Mouse (Mus musculus) splenic B cell, adult 2 months (primary cell): Measurements from ENCODE around the gene Fnip1.
"Not testable (repeated sequence)": the region's sequence is repeated elsewhere in the genome, so short reads cannot be mapped to it uniquely, and the experiment has no call there.

ENCODE experiments used
- DNase-seq: peaks from one replicate; pipeline ENCODE4 v3.0.0-alpha.2; 2011; ENCODE audit warnings: low read depth, low spot score
- H3K27me3 ChIP-seq: 2 replicates; pipeline ENCODE4 v1.6.1; 2012; ENCODE audit warnings: mild to moderate bottlenecking, low read length, moderate library complexity, mixed read lengths; ENCODE audit not compliant: control insufficient read depth, poor library complexity, insufficient read depth, severe bottlenecking
- H3K36me3 ChIP-seq: 2 replicates; pipeline ENCODE4 v1.6.1; 2012; ENCODE audit warnings: mild to moderate bottlenecking, low read length, moderate library complexity, mixed read lengths; ENCODE audit not compliant: control insufficient read depth, poor library complexity, insufficient read depth, severe bottlenecking

Fnip1 gene

GRCm38 (mm10) chr11:54437823-54438337 is at the start of gene Fnip1:
Fnip1 (plus strand) TSS chr11:54438199.
- peak; percentile 96 for DNase-seq
- Histone ChIP-seq H3K36me3 (no peaks in the 10 kb centered on the region), H3K27me3 (no peaks in the 10 kb centered on the region)

- DNase-seq: peak; percentile 2
- Histone ChIP-seq H3K27me3 (no peaks in the 10 kb centered on the region), H3K36me3 (no peaks in the 10 kb centered on the region)
Measured at GRCm38 (mm10) chr11:54390386-54390785, 47.6 kb upstream of the Fnip1 start.

- DNase-seq: no peak
- H3K36me3 ChIP-seq: no peaks in the 10 kb centered on the region
- H3K27me3 ChIP-seq: no peaks in the 10 kb centered on the region
Measured at GRCm38 (mm10) chr11:54391326-54391725, 46.7 kb upstream of the Fnip1 start.

GRCm38 (mm10) chr11:54396686-54397085 is 41.3 kb upstream of the Fnip1 start:
- H3K36me3 ChIP-seq: no peaks in the 10 kb centered on the region

GRCm38 (mm10) chr11:54398058-54398457 is 39.9 kb upstream of the Fnip1 start:
- no peaks in the 10 kb centered on the region for H3K27me3 ChIP-seq
- no peaks in the 10 kb centered on the region for H3K36me3 ChIP-seq
- no peak for DNase-seq

More at GRCm38 (mm10) chr11:54396686-54397085, 41.3 kb upstream of the Fnip1 start:
- H3K27me3 ChIP-seq: no peaks in the 10 kb centered on the region
- DNase-seq: no peak

- DNase-seq, H3K36me3 ChIP-seq, H3K27me3 ChIP-seq: not testable (repeated sequence)
Measured at GRCm38 (mm10) chr11:54400803-54401202, 37.2 kb upstream of the Fnip1 start.

GRCm38 (mm10) chr11:54404885-54405284 is 33.1 kb upstream of the Fnip1 start:
- Histone ChIP-seq H3K36me3 (no peaks in the 10 kb centered on the region), H3K27me3 (no peaks in the 10 kb centered on the region; the same call in 1 of the 2 replicates)
- DNase-seq: no peak

- DNase-seq: no peak
- Histone ChIP-seq H3K36me3 (no peaks in the 10 kb centered on the region), H3K27me3 (no peaks in the 10 kb centered on the region; the same call in 1 of the 2 replicates)
Measured at GRCm38 (mm10) chr11:54406930-54407546, 31.0 kb upstream of the Fnip1 start.

GRCm38 (mm10) chr11:54410612-54411011 is 27.4 kb upstream of the Fnip1 start:
- no peaks in the 10 kb centered on the region for H3K36me3 ChIP-seq
- peak; percentile 9 for DNase-seq
- H3K27me3 ChIP-seq: no peaks in the 10 kb centered on the region

GRCm38 (mm10) chr11:54413017-54413416 is 25.0 kb upstream of the Fnip1 start:
- Histone ChIP-seq H3K27me3 (no peaks in the 10 kb centered on the region), H3K36me3 (no peaks in the 10 kb centered on the region)
- no peak for DNase-seq

- no peak for DNase-seq
- Histone ChIP-seq H3K27me3 (no peaks in the 10 kb centered on the region), H3K36me3 (no peaks in the 10 kb centered on the region)
Measured at GRCm38 (mm10) chr11:54423007-54423406, 15.0 kb upstream of the Fnip1 start.

GRCm38 (mm10) chr11:54426267-54426666 is 11.7 kb upstream of the Fnip1 start:
- no peak for DNase-seq
- Histone ChIP-seq H3K36me3 (no peaks in the 10 kb centered on the region), H3K27me3 (no peaks in the 10 kb centered on the region)

- Histone ChIP-seq H3K36me3 (no peaks in the 10 kb centered on the region), H3K27me3 (no peaks in the 10 kb centered on the region)
- no peak for DNase-seq
Measured at GRCm38 (mm10) chr11:54427138-54427537, 10.9 kb upstream of the Fnip1 start.

GRCm38 (mm10) chr11:54427695-54428352 is 10.2 kb upstream of the Fnip1 start:
- DNase-seq: peak; percentile 47
- Histone ChIP-seq H3K36me3 (no peaks in the 10 kb centered on the region), H3K27me3 (no peaks in the 10 kb centered on the region)

GRCm38 (mm10) chr11:54429224-54429623 is 8.8 kb upstream of the Fnip1 start:
- no peak for DNase-seq
- no peaks in the 10 kb centered on the region for H3K36me3 ChIP-seq
- H3K27me3 ChIP-seq: no peaks in the 10 kb centered on the region
